Mouse (Mus musculus): ENCODE measurements at regions not wholly inside any gene's neighbourhood (a gene's known extent, or its start where the extent isn't known, plus 50 kb on each side); places are given as distances from the start of the nearest gene placed in this dataset.

- peak; percentile 10 for DNase-seq (ENCODE audit: low spot score)
Observed at GRCm38 (mm10) chr13:116795041-116795440, 230.3 kb downstream of the Parp8 start.

GRCm38 (mm10) chr13:116781616-116782015 lies 243.7 kb downstream of the Parp8 start:
- no peak for DNase-seq (ENCODE audit: low spot score)

- no peak for DNase-seq (ENCODE audit: low spot score)
Observed at GRCm38 (mm10) chr13:116765491-116765890, 259.8 kb downstream of the Parp8 start.

- DNase-seq (ENCODE audit: low spot score), result no peak
Observed at GRCm38 (mm10) chr13:116759912-116760311, 265.4 kb downstream of the Parp8 start.

GRCm38 (mm10) chr13:116740825-116741224 lies 284.5 kb downstream of the Parp8 start:
- DNase-seq (ENCODE audit: low spot score), result no peak

GRCm38 (mm10) chr13:116723361-116724153 lies 301.8 kb downstream of the Parp8 start:
- DNase-seq (ENCODE audit: low spot score), result no peak

- peak; percentile 81 for DNase-seq (ENCODE audit: low spot score)
Observed at GRCm38 (mm10) chr13:116714809-116715208, 310.5 kb downstream of the Parp8 start.

GRCm38 (mm10) chr13:116711866-116712593 lies 313.3 kb downstream of the Parp8 start:
- DNase-seq (ENCODE audit: low spot score), result peak; percentile 92

- DNase-seq (ENCODE audit: low spot score), result peak; percentile 65
Observed at GRCm38 (mm10) chr13:116711148-116711865, 314.0 kb downstream of the Parp8 start.

GRCm38 (mm10) chr13:116709671-116710070 lies 315.7 kb downstream of the Parp8 start:
- peak; percentile 32 for DNase-seq (ENCODE audit: low spot score)

- peak; percentile 69 for DNase-seq (ENCODE audit: low spot score)
Observed at GRCm38 (mm10) chr13:116708846-116709245, 316.5 kb downstream of the Parp8 start.

- DNase-seq (ENCODE audit: low spot score), result no peak
Observed at GRCm38 (mm10) chr13:116708456-116708780, 316.9 kb downstream of the Parp8 start.

- peak; percentile 63 for DNase-seq (ENCODE audit: low spot score)
Observed at GRCm38 (mm10) chr13:116707621-116708455, 317.5 kb downstream of the Parp8 start.

- peak; percentile 86 for DNase-seq (ENCODE audit: low spot score)
Observed at GRCm38 (mm10) chr13:116706401-116707330, 318.7 kb downstream of the Parp8 start.

GRCm38 (mm10) chr13:116705611-116706386 lies 319.5 kb downstream of the Parp8 start:
- DNase-seq (ENCODE audit: low spot score), result peak; percentile 72

GRCm38 (mm10) chr13:116688714-116689113 lies 336.6 kb downstream of the Parp8 start:
- DNase-seq (ENCODE audit: low spot score), result no peak

Measured in embryo, embryonic 10.5 days (tissue).